Mouse (Mus musculus): Measurements from ENCODE around the gene Stat2.
"Not testable (repeated sequence)": the region's sequence is repeated elsewhere in the genome, so short reads cannot be mapped to it uniquely, and the experiment has no call there.

Stat2 gene

GRCm38 (mm10) chr10:128256328-128256727 lies 14.0 kb upstream of the Stat2 start:
- intact Hi-C loops (cut with DNase I) = no loop called here

DNA sequence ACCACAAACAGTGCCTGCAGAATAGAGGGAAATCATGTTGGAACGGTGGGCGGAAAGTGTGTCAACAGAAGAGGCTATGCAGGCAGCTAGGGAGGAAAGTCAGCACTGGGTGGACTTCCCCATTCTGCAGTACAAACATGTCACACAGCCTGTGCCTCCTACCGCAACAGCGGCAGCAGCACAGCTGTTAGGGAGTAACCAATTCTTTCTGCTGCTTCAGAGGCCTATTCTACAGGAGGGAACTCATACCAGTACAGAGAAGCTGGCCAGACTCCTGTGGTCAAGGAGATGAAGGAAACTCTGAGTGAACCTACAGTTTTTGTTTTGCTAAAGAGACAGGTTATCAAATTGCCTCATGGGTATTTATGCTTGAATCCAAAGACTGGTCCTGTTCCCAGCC lies 11.4 kb upstream of the Stat2 start:
- intact Hi-C loops (cut with DNase I) = no loop called here

DNA sequence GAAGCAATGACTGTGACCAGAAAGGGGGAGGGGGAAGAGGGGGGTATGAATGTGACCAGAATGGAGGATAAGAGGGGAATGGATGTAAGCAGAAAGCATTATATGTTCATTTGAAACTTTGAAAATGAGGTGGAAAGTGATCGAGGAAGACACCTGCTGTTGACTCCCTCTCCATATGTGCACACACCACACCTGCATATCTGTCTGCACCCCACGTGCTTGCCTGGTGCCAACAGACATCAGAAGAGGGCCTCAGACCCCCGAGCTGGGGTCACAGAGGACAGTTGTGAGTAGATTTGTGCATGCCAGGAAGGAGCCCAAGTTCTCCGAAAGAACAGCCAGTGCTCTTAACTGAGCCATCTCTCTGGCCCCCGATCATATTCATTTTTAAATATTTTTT lies 10.4 kb upstream of the Stat2 start:
- intact Hi-C loops (cut with DNase I) = no loop called here

DNA sequence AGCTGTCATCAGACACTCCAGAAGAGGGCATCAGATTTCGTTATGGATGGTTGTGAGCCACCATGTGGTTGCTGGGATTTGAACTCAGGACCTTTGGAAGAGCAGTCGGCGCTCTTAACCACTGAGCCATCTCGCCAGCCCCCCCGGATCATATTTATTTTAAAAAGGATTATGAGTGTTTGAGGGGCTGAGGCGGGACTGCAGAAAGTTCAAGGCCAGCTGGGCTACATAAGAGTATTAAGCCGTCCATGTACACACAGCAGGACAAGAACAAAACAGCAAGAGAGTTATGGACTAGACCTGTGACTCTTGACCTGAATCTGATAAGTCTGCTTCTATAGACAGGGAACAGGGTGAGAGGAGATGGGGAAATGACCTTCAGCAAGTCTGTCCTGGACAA lies 10.0 kb upstream of the Stat2 start:
- intact Hi-C loops (cut with DNase I) = not testable (repeated sequence)

- intact Hi-C loops (cut with DNase I) = no loop called here
Measured at GRCm38 (mm10) chr10:128262300-128262699, 8.1 kb upstream of the Stat2 start.

DNA sequence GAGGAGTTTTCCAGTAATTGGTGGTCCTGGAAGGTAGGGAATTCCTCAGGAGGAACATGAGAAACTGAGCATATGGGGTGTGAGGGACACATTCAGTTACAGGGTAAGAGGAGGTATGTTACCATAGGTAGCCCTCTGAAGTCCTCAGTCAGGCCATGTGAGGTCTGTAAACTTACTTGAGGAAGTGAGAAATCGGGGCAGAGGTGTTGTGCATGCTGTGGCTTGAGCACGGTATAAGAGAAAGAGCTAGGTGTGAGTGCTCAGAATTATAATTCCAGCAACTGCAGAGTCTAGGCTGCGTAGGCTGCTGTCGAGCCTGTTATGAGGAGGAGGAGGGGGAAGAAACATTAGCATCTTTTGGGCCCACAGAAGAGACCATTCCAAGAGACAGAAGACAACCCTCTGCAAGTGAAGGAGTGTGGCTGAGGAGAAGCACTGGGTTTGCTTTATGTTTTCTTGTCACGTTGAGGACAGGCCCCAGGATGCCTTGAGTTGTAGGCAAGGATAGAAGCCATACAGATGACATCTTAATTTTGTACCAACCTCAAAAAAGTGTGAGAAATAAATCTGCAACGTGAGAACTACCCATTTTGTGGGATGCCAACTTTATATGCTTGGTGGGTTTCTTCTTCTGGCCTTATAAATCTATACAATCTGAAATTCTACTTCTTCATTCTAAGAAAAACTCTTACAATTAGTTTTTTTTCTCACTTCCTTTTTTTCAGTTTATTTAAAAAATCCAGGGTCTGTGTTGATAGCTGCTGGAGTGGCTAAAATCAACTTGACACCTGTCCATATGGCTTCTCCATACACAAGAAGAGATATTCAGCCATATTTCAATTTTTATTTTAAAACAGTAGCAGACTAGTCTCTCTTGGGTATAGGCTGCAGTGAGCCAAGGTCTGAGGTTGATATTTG lies 6.7 kb upstream of the Stat2 start:
- intact Hi-C loops (cut with DNase I) = no loop called here

DNA sequence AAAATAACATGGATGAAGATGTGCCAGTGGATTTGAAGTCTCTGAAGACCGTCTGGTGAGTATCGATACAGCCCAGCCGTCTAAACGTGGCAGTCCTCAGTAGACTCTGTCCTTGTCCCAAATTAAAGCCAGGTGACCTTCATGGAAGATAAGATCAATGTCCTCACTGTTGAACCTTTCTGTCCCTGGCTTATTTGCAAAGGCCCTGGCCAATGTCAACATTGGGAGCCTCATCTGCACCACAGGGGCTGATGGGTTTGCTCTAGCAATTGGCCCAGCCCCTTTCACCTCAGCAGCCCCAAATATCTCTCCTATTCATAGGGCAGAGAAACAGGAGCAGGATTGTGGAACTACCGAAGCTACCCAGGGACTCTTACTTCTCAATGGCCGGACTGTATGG lies 2.0 kb upstream of the Stat2 start, which contains the start of gene Apof:
Gene Apof, plus strand, starts transcription at position 301 of the 400 bp plus-strand sequence.
- intact Hi-C loops (cut with DNase I) = no loop called here

- intact Hi-C loops (cut with DNase I) = no loop called here
Measured at GRCm38 (mm10) chr10:128269206-128269910, 1.0 kb upstream of the Stat2 start.

DNA sequence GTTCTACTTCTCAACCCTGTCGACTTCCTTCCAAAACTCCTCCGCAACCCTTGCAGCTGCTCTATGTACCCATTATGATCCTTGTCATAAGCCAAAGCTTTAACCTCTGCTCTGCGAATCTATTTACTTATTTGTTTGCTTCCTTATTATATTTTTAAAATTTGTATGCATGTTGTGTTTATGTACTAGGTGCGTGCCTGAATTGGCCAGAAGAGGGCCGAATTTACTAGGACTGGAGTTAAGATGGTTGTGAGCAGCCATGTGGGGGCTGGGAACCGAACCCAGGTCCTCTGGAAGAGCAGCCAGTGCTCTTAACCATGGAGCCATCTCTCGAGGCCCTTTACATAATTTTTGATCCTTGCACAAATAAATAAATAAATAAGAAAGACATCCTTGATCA lies 507 bp downstream of the Stat2 start:
- intact Hi-C loops (cut with DNase I) = no loop called here

- intact Hi-C loops (cut with DNase I) = no loop called here
Measured at GRCm38 (mm10) chr10:128271883-128272282, 1.5 kb downstream of the Stat2 start.

- intact Hi-C loops (cut with DNase I) = not testable (repeated sequence)
Measured at GRCm38 (mm10) chr10:128272819-128273439, 2.6 kb downstream of the Stat2 start.

GRCm38 (mm10) chr10:128275374-128275773 lies 5.0 kb downstream of the Stat2 start:
- intact Hi-C loops (cut with DNase I) = not testable (repeated sequence)

DNA sequence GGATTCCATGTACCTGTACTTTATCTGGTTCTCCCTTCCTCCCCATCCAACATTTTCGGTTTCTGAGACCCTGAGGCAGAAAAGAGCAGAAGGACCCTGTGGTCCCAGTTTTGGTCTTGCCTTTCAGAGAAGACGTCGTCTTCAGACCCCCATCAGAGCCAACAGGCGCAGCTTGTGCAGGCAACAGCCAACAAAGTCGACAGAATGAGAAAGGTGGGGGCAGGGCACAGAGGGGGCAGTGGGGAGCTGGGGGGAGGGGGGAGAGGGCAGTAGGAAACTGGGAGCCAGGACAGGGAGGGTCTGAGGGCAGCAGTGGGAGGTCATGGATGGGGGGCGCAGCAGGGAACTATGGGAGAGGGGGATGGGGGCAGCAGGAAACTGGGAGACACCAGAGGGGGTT lies 7.8 kb downstream of the Stat2 start:
- intact Hi-C loops (cut with DNase I) = no loop called here

- intact Hi-C loops (cut with DNase I) = loop anchor here (5.0 kb wide), 1 partner anchor 59 kb away; no protein-coding TSS in a partner anchor
Measured at GRCm38 (mm10) chr10:128280943-128281342, 10.6 kb downstream of the Stat2 start.

DNA sequence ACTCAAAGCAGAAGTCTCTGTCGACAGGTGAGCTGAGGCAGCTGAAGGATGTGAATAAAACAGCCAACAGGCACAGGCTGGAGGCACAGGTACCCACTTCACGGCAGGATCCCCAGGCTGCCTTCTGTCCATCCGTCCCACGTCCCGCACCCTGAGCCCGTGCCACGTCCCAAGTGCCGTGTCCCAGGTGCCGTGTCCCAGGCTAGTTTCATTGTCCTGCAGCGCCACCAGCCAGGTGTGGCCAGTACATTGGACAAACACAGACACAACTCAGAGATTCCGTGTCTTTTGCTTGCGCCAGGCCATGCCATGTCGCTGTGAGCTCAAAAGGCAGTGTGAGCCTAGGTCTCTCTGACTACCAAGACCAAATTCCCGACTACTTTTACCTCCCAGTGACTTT lies 11.3 kb downstream of the Stat2 start:
- intact Hi-C loops (cut with DNase I) = loop anchor here (5.0 kb wide), 1 partner anchor 59 kb away; no protein-coding TSS in a partner anchor

GRCm38 (mm10) chr10:128282886-128283450 lies 12.6 kb downstream of the Stat2 start:
- intact Hi-C loops (cut with DNase I) = loop anchor here (5.0 kb wide), 1 partner anchor 61 kb away; no protein-coding TSS in a partner anchor

DNA sequence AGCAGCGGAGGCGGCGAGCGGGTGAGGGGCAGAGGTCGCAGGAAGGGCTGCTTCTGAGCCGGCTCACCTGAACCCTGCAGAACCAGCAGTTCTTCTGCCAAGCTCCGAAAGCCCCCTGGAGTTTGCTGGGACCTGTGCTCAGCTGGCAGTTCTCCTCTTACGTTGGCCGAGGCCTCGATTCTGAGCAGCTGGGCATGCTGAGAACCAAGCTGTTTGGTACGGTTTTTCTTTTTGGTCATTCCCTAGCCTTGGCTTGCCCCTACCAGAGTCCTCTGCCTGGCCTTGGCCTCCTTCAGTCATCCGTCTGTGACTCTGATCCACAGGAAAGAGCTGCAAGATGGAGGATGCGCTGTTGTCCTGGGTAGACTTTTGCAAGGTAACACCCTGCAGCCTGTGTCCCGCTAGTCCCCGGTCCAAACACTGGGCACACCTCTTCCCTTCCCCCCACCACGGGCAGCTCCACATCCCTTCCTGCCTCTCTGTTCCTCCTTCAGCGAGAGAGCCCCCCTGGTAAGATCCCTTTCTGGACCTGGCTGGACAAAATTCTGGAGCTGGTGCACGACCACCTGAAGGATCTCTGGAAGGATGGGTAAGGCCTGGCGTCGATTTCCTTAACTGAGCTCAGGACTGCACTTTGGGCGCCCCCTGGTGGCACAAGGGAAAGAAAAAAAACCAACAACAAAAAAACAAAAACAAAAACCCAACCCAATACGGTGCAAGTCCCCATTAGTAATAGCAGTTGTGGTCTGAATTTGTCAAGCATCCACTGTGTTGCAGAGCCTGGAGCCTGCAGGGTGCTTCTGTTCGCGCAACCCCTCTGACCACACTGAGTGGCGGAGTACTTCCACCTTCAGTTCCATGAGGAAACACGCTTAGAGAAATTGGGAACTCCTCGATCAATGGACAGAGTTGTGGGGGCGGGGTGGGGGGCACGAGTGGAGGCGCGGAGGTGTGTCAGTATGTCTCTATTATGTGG lies 13.5 kb downstream of the Stat2 start:
- intact Hi-C loops (cut with DNase I) = loop anchor here (5.0 kb wide), 1 partner anchor 62 kb away; no protein-coding TSS in a partner anchor

- intact Hi-C loops (cut with DNase I) = not testable (repeated sequence)
Measured at GRCm38 (mm10) chr10:128290594-128290993, 20.2 kb downstream of the Stat2 start.

- intact Hi-C loops (cut with DNase I) = no loop called here
Measured at GRCm38 (mm10) chr10:128296370-128297090, 26.2 kb downstream of the Stat2 start.
